Mouse (Mus musculus): ENCODE data around the gene Rfwd3. TPM values are rescaled to one million over a fixed set of nuclear protein-coding genes. Genes with fewer than 3 reads are reported as not detected.

The Rfwd3 gene
- total RNA-seq, 2 experiments from 2014 or later, result 20.4 to 26.1 TPM

Other genes starting within 250 kb of the Rfwd3 start
- gene Exosc6, start 243.9 kb downstream of the Rfwd3 start, total RNA-seq (2021), result not detected
- gene Clec18a, start 207.8 kb downstream of the Rfwd3 start, total RNA-seq (2021), result under 1 TPM; 0.12 to 0.24 TPM
- gene Pdpr, start 205.6 kb downstream of the Rfwd3 start, total RNA-seq (2021), result 10 to 100 TPM; 75.0 to 78.5 TPM
- 100 to 1,000 TPM; 112 to 123 TPM for gene Glg1, start 41.0 kb downstream of the Rfwd3 start, total RNA-seq (2021)
- 1 to 10 TPM; 4.6 to 4.8 TPM for gene Mlkl, start 38.0 kb upstream of the Rfwd3 start, total RNA-seq (2021)
- gene Fa2h, start 93.6 kb upstream of the Rfwd3 start, total RNA-seq (2021), result under 1 TPM; 0.22 to 0.31 TPM
- gene Wdr59, start 221.9 kb upstream of the Rfwd3 start, total RNA-seq (2021), result 10 to 100 TPM in 1 of 2 experiments, 1 to 10 TPM in 1; 10.0 to 10.2 TPM
- gene Znrf1, start 235.9 kb upstream of the Rfwd3 start, total RNA-seq (2021), result 10 to 100 TPM; 66.2 to 69.2 TPM

Data from heart, postnatal 10 days (tissue).